Mouse (Mus musculus) MEL (cell line): ENCODE results near the gene 9130019O22Rik.

ENCODE experiments used
- CTCF ChIP-seq, 3 experiments: IDR thresholded peaks in 2 of 3; conservative IDR thresholded peaks in 1 of 3; 2 replicates each; pipeline ENCODE4 v1.5.1; 2011 to 2012; ENCODE audit warnings: low read length in 3 of 3, low read depth in 2 of 3, mild to moderate bottlenecking in 2 of 3, improper control_type of control experiment in 1 of 3, inconsistent platforms in 1 of 3, mixed read lengths in 1 of 3, moderate library complexity in 1 of 3; ENCODE audit not compliant: control insufficient read depth in 1 of 3, insufficient read depth in 1 of 3, poor library complexity in 1 of 3, severe bottlenecking in 1 of 3
- EP300 ChIP-seq, 2 experiments: IDR thresholded peaks; 2 replicates each; pipeline ENCODE4 v1.6.1; 2011; ENCODE audit warnings: improper control_type of control experiment in 2 of 2, low read length in 2 of 2, low read depth in 1 of 2, mild to moderate bottlenecking in 1 of 2
- GATA1 ChIP-seq: IDR thresholded peaks from 2 replicates; pipeline ENCODE4 v1.6.1; 2011; ENCODE audit warnings: low read depth, low read length, improper control_type of control experiment
- MYC ChIP-seq: IDR thresholded peaks from 2 replicates; pipeline ENCODE4 v1.6.1; 2011; ENCODE audit warnings: low read depth, mild to moderate bottlenecking, low read length, improper control_type of control experiment, moderate library complexity
- POLR2A ChIP-seq, 2 experiments: IDR thresholded peaks; 2 replicates each; pipeline ENCODE4 v1.6.1; 2011 to 2012; ENCODE audit warnings: low read length in 2 of 2, mild to moderate bottlenecking in 2 of 2, control low read depth in 1 of 2, improper control_type of control experiment in 1 of 2, low read depth in 1 of 2, moderate library complexity in 1 of 2; ENCODE audit not compliant: control insufficient read depth in 1 of 2, insufficient read depth in 1 of 2, poor library complexity in 1 of 2
- TAL1 ChIP-seq: IDR thresholded peaks from 2 replicates; pipeline ENCODE4 v1.6.1; 2012; ENCODE audit warnings: mild to moderate bottlenecking, inconsistent platforms, low read length, moderate library complexity, mixed read lengths
- USF2 ChIP-seq, 2 experiments: IDR thresholded peaks; 2 replicates each; pipeline ENCODE4 v1.6.1; 2011 to 2012; ENCODE audit warnings: improper control_type of control experiment in 2 of 2, low read length in 2 of 2, borderline replicate concordance in 1 of 2, inconsistent platforms in 1 of 2, low read depth in 1 of 2, mild to moderate bottlenecking in 1 of 2; ENCODE audit not compliant: insufficient read depth in 1 of 2
- ZC3H11A ChIP-seq: IDR thresholded peaks from 2 replicates; pipeline ENCODE4 v1.6.1; 2012; ENCODE audit warnings: low read depth, mild to moderate bottlenecking, inconsistent platforms, low read length, improper control_type of control experiment
- ZKSCAN1 ChIP-seq: IDR thresholded peaks from 2 replicates; pipeline ENCODE4 v1.6.1; 2012; ENCODE audit warnings: low read depth, mild to moderate bottlenecking, inconsistent platforms, low read length, improper control_type of control experiment, moderate library complexity

GRCm38 (mm10) chr7:127364166-127364565 is 22.8 kb downstream of the 9130019O22Rik start:
- TF ChIP-seq POLR2A (IDR thresholded peaks at IDR 0.05; ENCODE audit: control insufficient read depth in 1 of 2, insufficient read depth in 1 of 2, low read depth in 1 of 2, low read length in 2 of 2, poor library complexity in 1 of 2) = no peak
- no peak for TF ChIP-seq USF2 (IDR thresholded peaks at IDR 0.05; ENCODE audit: borderline replicate concordance in 1 of 2, insufficient read depth in 1 of 2, low read depth in 1 of 2, low read length in 2 of 2)
- no peak for TF ChIP-seq CTCF (IDR thresholded peaks at IDR 0.05 in 2 of 3, conservative IDR thresholded peaks at IDR 0.05 in 1 of 3; ENCODE audit: control insufficient read depth in 1 of 3, insufficient read depth in 1 of 3, low read depth in 2 of 3, low read length in 3 of 3, poor library complexity in 1 of 3, severe bottlenecking in 1 of 3)
- no peak for TF ChIP-seq GATA1
- TF ChIP-seq TAL1 = no peak
- no peak for TF ChIP-seq ZKSCAN1
- no peak for TF ChIP-seq MYC
- TF ChIP-seq EP300 (IDR thresholded peaks at IDR 0.05; ENCODE audit: low read depth in 1 of 2, low read length in 2 of 2) = no peak
- TF ChIP-seq ZC3H11A = no peak
